Mouse (Mus musculus): ENCODE measurements around the gene Wasf2.

The Wasf2 gene

GRCm38 (mm10) chr4:133202254-133202653 lies 71.9 kb downstream of the Wasf2 start:
- no peak for DNase-seq (ENCODE audit: low spot score)

GRCm38 (mm10) chr4:133203591-133203990 lies 73.3 kb downstream of the Wasf2 start:
- DNase-seq (ENCODE audit: low spot score), result no peak

- no peak for DNase-seq (ENCODE audit: low spot score)
Observed at GRCm38 (mm10) chr4:133204379-133204778, 74.1 kb downstream of the Wasf2 start.

- DNase-seq (ENCODE audit: low spot score), result peak; percentile 39
Observed at GRCm38 (mm10) chr4:133209366-133209765, 79.1 kb downstream of the Wasf2 start.

GRCm38 (mm10) chr4:133210023-133210787 lies 79.9 kb downstream of the Wasf2 start:
- no peak for DNase-seq (ENCODE audit: low spot score)

- no peak for DNase-seq (ENCODE audit: low spot score)
Observed at GRCm38 (mm10) chr4:133210788-133211390, 80.6 kb downstream of the Wasf2 start.

GRCm38 (mm10) chr4:133211751-133212561 lies 81.7 kb downstream of the Wasf2 start, which contains the start of the genes Cd164l2 and Gpr3:
Gene Cd164l2, plus strand, starts transcription at chr4:133212131.
Gene Gpr3, minus strand, starts transcription at chr4:133212536.
- DNase-seq (ENCODE audit: low spot score), result no peak

GRCm38 (mm10) chr4:133212562-133213267 lies 82.4 kb downstream of the Wasf2 start:
- DNase-seq (ENCODE audit: low spot score), result peak; percentile 77

GRCm38 (mm10) chr4:133213268-133213590 lies 82.9 kb downstream of the Wasf2 start:
- no peak for DNase-seq (ENCODE audit: low spot score)

- no peak for DNase-seq (ENCODE audit: low spot score)
Observed at GRCm38 (mm10) chr4:133213661-133214060, 83.4 kb downstream of the Wasf2 start.

- peak; percentile 44 for DNase-seq (ENCODE audit: low spot score)
Observed at GRCm38 (mm10) chr4:133217641-133218040, 87.3 kb downstream of the Wasf2 start.

- no peak for DNase-seq (ENCODE audit: low spot score)
Observed at GRCm38 (mm10) chr4:133218745-133219144, 88.4 kb downstream of the Wasf2 start.

GRCm38 (mm10) chr4:133220656-133221055 lies 90.4 kb downstream of the Wasf2 start:
- DNase-seq (ENCODE audit: low spot score), result peak; percentile 36

- DNase-seq (ENCODE audit: low spot score), result no peak
Observed at GRCm38 (mm10) chr4:133221701-133222100, 91.4 kb downstream of the Wasf2 start.

- DNase-seq (ENCODE audit: low spot score), result no peak
Observed at GRCm38 (mm10) chr4:133223875-133224274, 93.6 kb downstream of the Wasf2 start.

GRCm38 (mm10) chr4:133226073-133226472 lies 95.8 kb downstream of the Wasf2 start:
- no peak for DNase-seq (ENCODE audit: low spot score)

GRCm38 (mm10) chr4:133227636-133228035 lies 97.3 kb downstream of the Wasf2 start:
- no peak for DNase-seq (ENCODE audit: low spot score)

- no peak for DNase-seq (ENCODE audit: low spot score)
Observed at GRCm38 (mm10) chr4:133229582-133229981, 99.3 kb downstream of the Wasf2 start.

GRCm38 (mm10) chr4:133233285-133233976 lies 103.1 kb downstream of the Wasf2 start:
- DNase-seq (ENCODE audit: low spot score), result no peak

- DNase-seq (ENCODE audit: low spot score), result no peak
Observed at GRCm38 (mm10) chr4:133234771-133235170, 104.5 kb downstream of the Wasf2 start.

- no peak for DNase-seq (ENCODE audit: low spot score)
Observed at GRCm38 (mm10) chr4:133235415-133235814, 105.1 kb downstream of the Wasf2 start.

All from yolk sac, embryonic 10.5 days (tissue).